Mouse (Mus musculus): Measurements from ENCODE around the gene Hist1h2aa. TPM values are rescaled to one million over a fixed set of nuclear protein-coding genes. Genes with fewer than 3 reads are reported as not detected.

Hist1h2aa gene
- polyA plus RNA-seq, 1 experiment from 2014 or later: not detected

DNA sequence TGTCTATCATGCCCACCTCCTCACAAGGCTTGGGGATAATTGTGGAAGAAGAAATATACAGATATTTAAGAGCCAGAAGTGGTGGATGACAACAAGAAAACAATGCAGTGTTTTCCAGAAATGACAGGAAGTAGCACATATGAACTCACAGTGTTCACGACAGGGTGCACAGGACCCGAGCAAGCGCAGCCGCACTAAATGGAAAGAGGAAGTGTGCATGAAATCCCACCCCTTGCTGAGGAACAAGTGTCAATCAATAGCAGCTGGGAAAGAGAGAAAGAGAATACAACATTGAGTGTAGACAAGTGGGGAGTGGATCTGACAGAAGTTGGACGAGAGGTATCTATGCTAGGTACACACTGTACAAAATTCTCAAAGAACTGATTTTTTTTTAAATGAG, 22.9 kb upstream of the Hist1h2aa start:
- H3K9ac ChIP-seq (ENCODE audit: low read depth, low read length): no peak overlapping the region
- no peaks in the 10 kb centered on the region for H3K36me3 ChIP-seq (ENCODE audit: control insufficient read depth, insufficient read depth, low read length)
- no peak for ATAC-seq
- no peak overlapping the region for H3K4me2 ChIP-seq (ENCODE audit: low read depth, low read length)
- WGBS: 77% methylated on average over 5 of the region's 5 CpGs
- no peak overlapping the region for H3K27ac ChIP-seq (ENCODE audit: low read length)
- no peaks in the 10 kb centered on the region for H3K9me3 ChIP-seq (ENCODE audit: control insufficient read depth, low read length)
- no peak overlapping the region for H3K4me3 ChIP-seq (ENCODE audit: low read length)
- peaks cover 18% of the 10 kb centered on the region for H3K4me1 ChIP-seq (ENCODE audit: control insufficient read depth, insufficient read depth, low read length)
- no peaks in the 10 kb centered on the region for H3K27me3 ChIP-seq (replicated peaks; ENCODE audit: control insufficient read depth, insufficient read depth, low read length)

DNA sequence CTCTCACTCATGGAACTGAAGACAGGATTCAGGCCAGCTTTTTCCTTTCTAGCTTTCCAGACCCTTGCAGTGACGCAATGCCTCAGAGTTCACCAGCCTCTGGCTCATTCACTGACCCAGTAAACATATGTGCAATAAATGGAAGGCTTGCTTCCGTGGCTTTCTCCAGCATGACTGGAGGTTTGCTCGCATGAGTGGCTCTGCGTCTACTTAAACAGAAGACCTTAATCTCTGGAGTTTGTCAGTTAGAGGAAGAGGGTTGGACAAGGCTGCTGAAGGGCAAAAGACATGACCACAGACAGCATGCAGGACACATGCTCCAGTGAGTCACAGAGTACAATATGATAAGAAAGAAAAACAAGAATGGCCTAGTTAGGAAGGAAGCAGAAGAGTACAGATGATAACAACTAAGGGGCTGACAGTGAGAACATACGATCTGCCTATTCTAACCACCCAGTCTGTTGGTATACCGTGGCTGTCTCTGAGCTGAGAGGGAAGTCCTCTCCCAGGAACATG, 20.4 kb upstream of the Hist1h2aa start:
- Histone ChIP-seq H3K27me3 (replicated peaks; ENCODE audit: control insufficient read depth, insufficient read depth, low read length) (no peaks in the 10 kb centered on the region), H3K36me3 (ENCODE audit: control insufficient read depth, insufficient read depth, low read length) (no peaks in the 10 kb centered on the region), H3K4me3 (ENCODE audit: low read length) (peak overlapping the region; percentile 34), H3K9me3 (ENCODE audit: control insufficient read depth, low read length) (no peaks in the 10 kb centered on the region), H3K9ac (ENCODE audit: low read depth, low read length) (no peak overlapping the region), H3K27ac (ENCODE audit: low read length) (peak overlapping the region; percentile 85), H3K4me2 (ENCODE audit: low read depth, low read length) (peak overlapping the region; percentile 32), H3K4me1 (ENCODE audit: control insufficient read depth, insufficient read depth, low read length) (peaks cover 21% of the 10 kb centered on the region)
- peak; percentile 72 for ATAC-seq
- WGBS: 23% methylated on average over 6 of the region's 6 CpGs

DNA sequence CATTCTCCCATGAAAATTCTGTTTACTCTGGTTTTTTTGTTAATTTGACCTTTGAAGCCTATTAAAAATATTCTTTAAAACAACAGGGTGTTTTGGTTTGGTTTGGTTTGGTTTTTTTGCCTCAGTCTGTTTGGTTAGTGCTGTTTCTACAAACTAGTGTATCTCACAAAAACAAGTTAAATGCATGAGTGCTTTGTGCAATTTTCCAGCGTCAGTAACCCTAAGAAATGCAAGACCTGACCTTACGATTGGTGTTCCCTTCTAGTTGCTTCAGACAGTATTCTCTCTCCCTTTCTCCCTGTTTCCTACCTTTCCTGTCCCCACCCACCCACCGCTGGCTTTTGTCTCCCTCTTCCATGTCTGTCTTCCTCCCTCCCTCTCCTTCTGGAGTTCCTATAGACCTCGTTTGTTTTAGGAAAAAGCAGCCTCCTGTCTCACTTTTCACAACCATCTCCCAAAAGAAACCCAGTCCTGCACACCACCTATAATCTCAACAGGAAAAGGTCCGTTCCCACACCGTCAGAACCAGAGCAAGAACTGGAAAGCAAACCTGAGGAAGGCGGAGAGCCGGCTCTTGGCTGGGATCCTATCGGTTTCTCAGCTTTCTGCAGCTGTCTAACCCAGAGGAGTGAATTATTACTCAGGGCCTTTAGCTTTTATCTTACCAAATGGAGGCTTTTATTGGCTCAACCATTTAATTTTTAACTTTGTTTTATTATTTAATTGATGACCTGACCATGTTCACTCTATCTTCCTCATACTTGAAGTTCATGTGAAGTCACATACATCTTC, 19.7 kb upstream of the Hist1h2aa start, which contains the start of gene Slc17a4:
Gene Slc17a4 (minus strand): TSS at position 634 of the 792 bp plus-strand sequence.
- peak; percentile 78 for ATAC-seq
- peak within 1 kb of the TSS; percentile 85 for H3K27ac ChIP-seq (ENCODE audit: low read length)
- peak within 1 kb of the TSS; percentile 34 for H3K4me3 ChIP-seq (ENCODE audit: low read length)
- WGBS: 35% methylated on average over 9 of the region's 9 CpGs
- H3K9ac ChIP-seq (ENCODE audit: low read depth, low read length): peak within 1 kb of the TSS; percentile 38
- H3K36me3 ChIP-seq (ENCODE audit: control insufficient read depth, insufficient read depth, low read length): no peaks in the 10 kb centered on the region
- H3K27me3 ChIP-seq (replicated peaks; ENCODE audit: control insufficient read depth, insufficient read depth, low read length): no peaks in the 10 kb centered on the region
- H3K4me2 ChIP-seq (ENCODE audit: low read depth, low read length): peak within 1 kb of the TSS; percentile 32
- H3K9me3 ChIP-seq (ENCODE audit: control insufficient read depth, low read length): no peaks in the 10 kb centered on the region
- H3K4me1 ChIP-seq (ENCODE audit: control insufficient read depth, insufficient read depth, low read length): peaks cover 21% of the 10 kb centered on the region

DNA sequence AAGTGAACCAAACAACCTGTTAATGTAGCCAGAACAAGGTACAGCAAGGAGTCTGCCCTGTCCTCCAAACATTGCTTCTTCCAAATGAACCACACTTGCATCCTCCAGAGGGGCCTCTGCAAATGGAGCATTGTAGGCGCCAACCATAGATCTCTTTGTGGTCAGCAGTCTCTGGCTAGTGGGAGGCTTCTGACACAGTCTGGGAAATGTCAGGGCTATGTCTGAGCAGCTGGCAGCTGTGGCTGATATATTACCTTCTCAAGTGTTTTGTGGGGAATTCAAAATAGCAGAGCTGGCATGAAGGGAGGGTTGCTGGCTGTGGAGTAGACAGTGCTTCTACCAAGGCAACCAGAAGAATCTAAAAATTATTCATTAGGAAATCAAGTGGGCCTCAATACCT, 18.1 kb upstream of the Hist1h2aa start:
- no peak for ATAC-seq
- no peaks in the 10 kb centered on the region for H3K9me3 ChIP-seq (ENCODE audit: control insufficient read depth, low read length)
- H3K36me3 ChIP-seq (ENCODE audit: control insufficient read depth, insufficient read depth, low read length): no peaks in the 10 kb centered on the region
- 0 out of 2 replicates have a peak overlapping the region, but pooled peaks have one; percentile 9 for H3K27ac ChIP-seq (ENCODE audit: low read length)
- H3K27me3 ChIP-seq (replicated peaks; ENCODE audit: control insufficient read depth, insufficient read depth, low read length): no peaks in the 10 kb centered on the region
- no peak overlapping the region for H3K4me3 ChIP-seq (ENCODE audit: low read length)
- no peak overlapping the region for H3K4me2 ChIP-seq (ENCODE audit: low read depth, low read length)
- H3K9ac ChIP-seq (ENCODE audit: low read depth, low read length): no peak overlapping the region
- peaks cover 21% of the 10 kb centered on the region for H3K4me1 ChIP-seq (ENCODE audit: control insufficient read depth, insufficient read depth, low read length)
- 75% methylated on average over 1 of the region's 1 CpGs for WGBS

DNA sequence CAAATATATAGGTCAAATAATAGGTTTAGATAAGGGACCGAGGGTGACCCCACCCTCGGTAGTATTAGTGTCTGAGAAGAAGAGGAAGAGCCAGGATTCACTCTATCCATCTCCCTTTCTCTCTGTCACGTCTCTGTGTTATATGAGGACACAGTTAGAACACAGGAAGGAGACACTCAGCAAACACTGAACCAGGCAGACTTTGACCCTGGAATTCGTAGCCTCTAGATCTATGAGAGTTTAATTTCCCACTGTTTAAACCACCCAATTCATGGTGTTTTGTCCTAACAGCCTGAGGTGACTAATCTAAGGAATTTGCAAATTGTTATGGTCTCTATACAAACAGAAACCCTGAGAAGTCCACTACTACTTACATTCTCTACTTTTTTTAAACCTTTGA, 16.6 kb upstream of the Hist1h2aa start:
- Histone ChIP-seq H3K36me3 (ENCODE audit: control insufficient read depth, insufficient read depth, low read length) (no peaks in the 10 kb centered on the region), H3K27me3 (replicated peaks; ENCODE audit: control insufficient read depth, insufficient read depth, low read length) (no peaks in the 10 kb centered on the region), H3K9me3 (ENCODE audit: control insufficient read depth, low read length) (no peaks in the 10 kb centered on the region), H3K4me2 (ENCODE audit: low read depth, low read length) (no peak overlapping the region), H3K4me3 (ENCODE audit: low read length) (no peak overlapping the region), H3K4me1 (ENCODE audit: control insufficient read depth, insufficient read depth, low read length) (peaks cover 20% of the 10 kb centered on the region), H3K27ac (ENCODE audit: low read length) (no peak overlapping the region), H3K9ac (ENCODE audit: low read depth, low read length) (no peak overlapping the region)
- ATAC-seq: peak; percentile 49
- WGBS: 31% methylated on average over 4 of the region's 4 CpGs

DNA sequence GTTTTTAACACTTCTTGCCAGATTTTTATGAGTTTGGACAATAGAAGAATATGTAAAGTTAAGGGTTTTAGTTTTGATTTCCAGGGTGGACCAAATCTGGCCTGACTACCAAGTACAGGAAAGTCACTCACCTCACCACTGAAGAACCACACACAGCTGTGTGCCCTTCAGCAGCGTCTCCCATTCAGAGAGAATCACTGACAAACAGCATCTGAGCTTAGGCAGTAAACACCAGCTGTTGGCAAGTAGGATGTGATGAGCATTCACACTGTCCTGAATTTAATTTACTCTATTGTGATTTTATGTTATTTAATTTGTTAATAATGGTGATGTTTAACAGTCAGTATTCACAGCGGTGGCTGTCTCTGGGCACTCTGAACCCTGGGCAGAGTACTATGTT, 8.5 kb upstream of the Hist1h2aa start:
- Histone ChIP-seq H3K4me3 (ENCODE audit: low read length) (no peak overlapping the region), H3K9ac (ENCODE audit: low read depth, low read length) (no peak overlapping the region), H3K9me3 (ENCODE audit: control insufficient read depth, low read length) (no peaks in the 10 kb centered on the region), H3K36me3 (ENCODE audit: control insufficient read depth, insufficient read depth, low read length) (no peaks in the 10 kb centered on the region), H3K4me1 (ENCODE audit: control insufficient read depth, insufficient read depth, low read length) (peaks cover 7% of the 10 kb centered on the region; the same call in 1 of the 2 replicates), H3K4me2 (ENCODE audit: low read depth, low read length) (no peak overlapping the region), H3K27ac (ENCODE audit: low read length) (no peak overlapping the region), H3K27me3 (replicated peaks; ENCODE audit: control insufficient read depth, insufficient read depth, low read length) (no peaks in the 10 kb centered on the region)
- ATAC-seq: no peak
- WGBS: 65% methylated on average over 2 of the region's 2 CpGs

DNA sequence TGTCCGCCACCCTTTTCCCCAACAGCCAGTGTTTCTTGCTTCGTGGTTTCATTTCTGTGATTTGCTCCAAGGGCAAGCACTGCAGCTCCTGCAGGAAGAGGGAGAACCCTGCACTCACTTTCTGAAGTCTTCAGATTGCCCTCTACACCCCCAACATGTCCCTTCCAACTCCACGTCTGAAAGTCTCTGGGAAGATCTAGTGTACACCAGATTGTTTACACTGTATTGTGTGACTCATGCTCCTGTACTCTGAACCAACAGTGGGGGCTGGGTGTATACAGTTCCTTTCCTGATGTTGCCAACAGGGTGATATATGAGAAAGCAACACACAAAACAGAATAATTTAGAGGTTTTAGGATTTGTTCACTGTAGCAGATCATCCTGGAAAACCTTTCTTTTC, 5.6 kb upstream of the Hist1h2aa start:
- Histone ChIP-seq H3K9ac (ENCODE audit: low read depth, low read length) (0 out of 2 replicates have a peak overlapping the region, but pooled peaks have one; percentile 0), H3K4me1 (ENCODE audit: control insufficient read depth, insufficient read depth, low read length) (peaks cover 7% of the 10 kb centered on the region; the same call in 1 of the 2 replicates), H3K36me3 (ENCODE audit: control insufficient read depth, insufficient read depth, low read length) (no peaks in the 10 kb centered on the region), H3K9me3 (ENCODE audit: control insufficient read depth, low read length) (no peaks in the 10 kb centered on the region), H3K27me3 (replicated peaks; ENCODE audit: control insufficient read depth, insufficient read depth, low read length) (no peaks in the 10 kb centered on the region), H3K4me2 (ENCODE audit: low read depth, low read length) (no peak overlapping the region), H3K27ac (ENCODE audit: low read length) (no peak overlapping the region), H3K4me3 (ENCODE audit: low read length) (no peak overlapping the region)
- 35% methylated on average over 3 of the region's 3 CpGs for WGBS
- ATAC-seq: peak; percentile 80

DNA sequence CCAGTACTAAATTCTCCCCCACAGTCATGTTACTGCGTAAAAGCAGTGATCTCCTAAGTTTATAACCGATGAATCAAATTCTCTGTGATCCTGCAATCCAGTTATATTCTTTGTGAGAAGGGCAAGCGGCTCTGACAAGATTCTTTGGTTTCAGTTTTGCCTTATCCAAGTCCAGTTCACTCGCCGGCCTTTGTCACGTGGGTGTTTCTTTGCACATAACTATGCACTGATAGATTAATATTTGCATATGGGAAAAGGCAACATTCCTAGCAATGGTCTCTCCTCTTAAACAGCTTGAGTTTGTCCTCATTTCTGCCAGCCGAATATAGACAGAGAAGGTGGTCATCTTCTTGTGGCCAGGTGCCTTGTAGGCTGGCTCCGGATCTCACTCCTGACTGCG, 3.8 kb upstream of the Hist1h2aa start:
- 0 out of 2 replicates have a peak, but pooled peaks have one; percentile 50 for ATAC-seq
- Histone ChIP-seq H3K4me3 (ENCODE audit: low read length) (no peak overlapping the region), H3K27me3 (replicated peaks; ENCODE audit: control insufficient read depth, insufficient read depth, low read length) (no peaks in the 10 kb centered on the region), H3K27ac (ENCODE audit: low read length) (no peak overlapping the region), H3K4me1 (ENCODE audit: control insufficient read depth, insufficient read depth, low read length) (peaks cover 7% of the 10 kb centered on the region; the same call in 1 of the 2 replicates), H3K9me3 (ENCODE audit: control insufficient read depth, low read length) (no peaks in the 10 kb centered on the region), H3K4me2 (ENCODE audit: low read depth, low read length) (0 out of 2 replicates have a peak overlapping the region, but pooled peaks have one; percentile 23), H3K36me3 (ENCODE audit: control insufficient read depth, insufficient read depth, low read length) (no peaks in the 10 kb centered on the region), H3K9ac (ENCODE audit: low read depth, low read length) (no peak overlapping the region)
- WGBS: 76% methylated on average over 9 of the region's 9 CpGs

DNA sequence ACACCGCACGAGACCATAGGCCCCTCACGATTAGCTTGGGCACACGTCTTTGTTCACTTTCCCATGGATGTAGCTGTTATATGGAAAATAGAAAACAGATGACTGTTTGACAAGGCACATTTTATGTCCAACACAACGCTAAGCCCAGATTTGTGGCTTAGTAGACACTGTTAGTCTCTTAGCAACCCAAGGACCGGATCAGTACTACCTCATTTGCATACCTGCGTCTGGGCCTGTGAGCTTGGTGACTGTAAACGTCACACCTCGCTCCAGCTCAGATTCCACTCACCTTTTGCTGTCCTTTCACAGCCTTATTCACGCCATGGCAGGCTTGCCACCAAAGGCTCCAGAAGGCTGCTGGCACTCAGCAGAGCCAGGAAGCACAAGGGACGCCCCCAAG, 3.4 kb upstream of the Hist1h2aa start:
- Histone ChIP-seq H3K4me1 (ENCODE audit: control insufficient read depth, insufficient read depth, low read length) (peaks cover 7% of the 10 kb centered on the region; the same call in 1 of the 2 replicates), H3K9ac (ENCODE audit: low read depth, low read length) (no peak overlapping the region), H3K9me3 (ENCODE audit: control insufficient read depth, low read length) (no peaks in the 10 kb centered on the region), H3K27ac (ENCODE audit: low read length) (no peak overlapping the region), H3K27me3 (replicated peaks; ENCODE audit: control insufficient read depth, insufficient read depth, low read length) (no peaks in the 10 kb centered on the region), H3K4me3 (ENCODE audit: low read length) (no peak overlapping the region), H3K36me3 (ENCODE audit: control insufficient read depth, insufficient read depth, low read length) (no peaks in the 10 kb centered on the region), H3K4me2 (ENCODE audit: low read depth, low read length) (no peak overlapping the region)
- ATAC-seq: no peak
- WGBS: 74% methylated on average over 11 of the region's 11 CpGs
